Mouse (Mus musculus) hindbrain, embryonic 13.5 days (tissue): ENCODE data around the gene Arsb. TPM values are rescaled to one million over a fixed set of nuclear protein-coding genes. Genes with fewer than 3 reads are reported as not detected.

Experiments used
- ATAC-seq: fragments of 200-750 bp; cut with Nextera tagmentation; 2 replicates; pipeline ENCODE4 v1.8.0; 2017; ENCODE audit warnings: moderate TSS enrichment; ENCODE audit not compliant: low FRiP score
- H3K27ac ChIP-seq: fragments of 300-500 bp; sonication (generic); 2 replicates; pipeline ENCODE4 v1.5.1; 2015; ENCODE audit warnings: inconsistent platforms, mild to moderate bottlenecking, moderate library complexity
- H3K27me3 ChIP-seq: fragments of 300-500 bp; sonication (generic); 2 replicates; pipeline ENCODE4 v1.6.1; 2015; ENCODE audit warnings: mild to moderate bottlenecking, inconsistent platforms
- H3K36me3 ChIP-seq: fragments of 300-500 bp; sonication (generic); 2 replicates; pipeline ENCODE4 v1.6.1; 2015; ENCODE audit warnings: mild to moderate bottlenecking, inconsistent platforms
- H3K4me1 ChIP-seq: fragments of 300-500 bp; sonication (generic); replicated peaks from 2 replicates; pipeline ENCODE4 v1.6.1; 2015; ENCODE audit warnings: inconsistent platforms
- H3K4me2 ChIP-seq: fragments of 300-500 bp; sonication (generic); 2 replicates; pipeline ENCODE4 v1.6.1; 2015; ENCODE audit warnings: inconsistent platforms, mild to moderate bottlenecking, moderate library complexity
- H3K4me3 ChIP-seq: fragments of 300-500 bp; sonication (generic); 2 replicates; pipeline ENCODE4 v1.5.1; 2015; ENCODE audit warnings: mild to moderate bottlenecking, inconsistent platforms
- H3K9ac ChIP-seq: fragments of 300-500 bp; sonication (generic); 2 replicates; pipeline ENCODE4 v1.6.1; 2015; ENCODE audit warnings: mild to moderate bottlenecking, inconsistent platforms
- H3K9me3 ChIP-seq: fragments of 300-500 bp; sonication (generic); 2 replicates; pipeline ENCODE4 v1.6.1; 2016; ENCODE audit warnings: inconsistent platforms
- WGBS: fragments of 180-500 bp; shearing (Covaris S2); methylation state at CpG from one replicate; pipeline ENCODE4 v1.1.7; 2015; 5-methylcytosine and 5-hydroxymethylcytosine counted together
- microRNA-seq: library from miRNA; unstranded; fragments of <30 nt; microRNA quantifications from one replicate; pipeline ENCODE4, GENCODE M21; 2016
- polyA plus RNA-seq: library from polyadenylated mRNA; unstranded; fragments of >200 nt; fragmentation: Nextera tagmentation; extraction: Ambion mirVana; gene quantifications from 2 replicates; pipeline ENCODE4 v1.2.1, GENCODE M21; 2015

Gene Arsb
- polyA plus RNA-seq, 1 experiment from 2014 or later = 6.1 TPM

- WGBS = 48% methylated on average over 4 of the region's 4 CpGs
- H3K27ac ChIP-seq = no peak overlapping the region
- no peaks in the 10 kb centered on the region for H3K27me3 ChIP-seq
- H3K9ac ChIP-seq = no peak overlapping the region
- H3K4me3 ChIP-seq = no peak overlapping the region
- no peak for ATAC-seq
- H3K4me2 ChIP-seq = no peak overlapping the region
- H3K36me3 ChIP-seq = no peaks in the 10 kb centered on the region
- no peaks in the 10 kb centered on the region for H3K9me3 ChIP-seq
- H3K4me1 ChIP-seq = peaks cover 4% of the 10 kb centered on the region
These were observed 217.8 kb downstream of the Arsb start for GRCm38 (mm10) chr13:93989208-93989607.

- H3K9me3 ChIP-seq = no peaks in the 10 kb centered on the region
- H3K27me3 ChIP-seq = no peaks in the 10 kb centered on the region
- H3K36me3 ChIP-seq = no peaks in the 10 kb centered on the region
- 82% methylated on average over 11 of the region's 11 CpGs for WGBS
- H3K4me1 ChIP-seq = peaks cover 4% of the 10 kb centered on the region
- H3K4me2 ChIP-seq = no peak overlapping the region
- H3K9ac ChIP-seq = no peak overlapping the region
- no peak for ATAC-seq
- H3K4me3 ChIP-seq = no peak overlapping the region
- H3K27ac ChIP-seq = no peak overlapping the region
These were observed 218.5 kb downstream of the Arsb start for GRCm38 (mm10) chr13:93989736-93990611.

- Histone ChIP-seq H3K4me2 (no peak overlapping the region), H3K4me3 (no peak overlapping the region), H3K27ac (no peak overlapping the region), H3K36me3 (no peaks in the 10 kb centered on the region), H3K9ac (no peak overlapping the region), H3K27me3 (no peaks in the 10 kb centered on the region), H3K4me1 (peaks cover 4% of the 10 kb centered on the region), H3K9me3 (no peaks in the 10 kb centered on the region)
- no peak for ATAC-seq
- 73% methylated on average over 3 of the region's 3 CpGs for WGBS
These were observed 219.4 kb downstream of the Arsb start for GRCm38 (mm10) chr13:93990841-93991240.

- WGBS = 96% methylated on average over 5 of the region's 5 CpGs
- no peaks in the 10 kb centered on the region for H3K27me3 ChIP-seq
- peaks cover 4% of the 10 kb centered on the region for H3K4me1 ChIP-seq
- no peak overlapping the region for H3K4me2 ChIP-seq
- no peaks in the 10 kb centered on the region for H3K36me3 ChIP-seq
- H3K9me3 ChIP-seq = no peaks in the 10 kb centered on the region
- H3K9ac ChIP-seq = no peak overlapping the region
- no peak for ATAC-seq
- H3K4me3 ChIP-seq = no peak overlapping the region
- no peak overlapping the region for H3K27ac ChIP-seq
These were observed 221.0 kb downstream of the Arsb start for GRCm38 (mm10) chr13:93992342-93992882.

Small RNA genes within 50 kb of the gene (microRNA-seq; reads per million reads assigned to microRNA genes)
- gene Gm25534 (not detected), gene Mir5624 (not detected)

Other genes with a start within 250 kb of the Arsb start
- 0.21 and 0.95 TPM in 2 replicates for gene Bhmt, start 133.7 kb upstream of the Arsb start, polyA plus RNA-seq
- 0.09 and 0.13 TPM in 2 replicates for gene Bhmt2, start 97.3 kb upstream of the Arsb start, polyA plus RNA-seq
- gene Dmgdh, start 97.2 kb upstream of the Arsb start, polyA plus RNA-seq = 0.14 and 0.66 TPM in 2 replicates